Mouse (Mus musculus): ENCODE data around the gene Fth1. TPM values are rescaled to one million over a fixed set of nuclear protein-coding genes. Genes with fewer than 3 reads are reported as not detected.

Fth1 gene
- total and polyA plus RNA-seq, 3 experiments: 3,718 to 39,639 (median 3,915) TPM

- DNase-seq: peak; percentile 83
Measured at GRCm38 (mm10) chr19:9991304-9991703, 10.9 kb downstream of the Fth1 start.

- DNase-seq: no peak
Measured at GRCm38 (mm10) chr19:9992011-9992958, 11.9 kb downstream of the Fth1 start.

- DNase-seq: peak; percentile 87
Measured at GRCm38 (mm10) chr19:9993036-9993656, 12.7 kb downstream of the Fth1 start.

- no peak for DNase-seq
Measured at GRCm38 (mm10) chr19:9997204-9998062, 17.0 kb downstream of the Fth1 start.

GRCm38 (mm10) chr19:9998063-9998416 is 17.6 kb downstream of the Fth1 start:
- no peak for DNase-seq

GRCm38 (mm10) chr19:9998736-9999486 is 18.5 kb downstream of the Fth1 start:
- DNase-seq: no peak

GRCm38 (mm10) chr19:10000330-10000729 is 19.9 kb downstream of the Fth1 start:
- DNase-seq: peak; percentile 42

- no peak for DNase-seq
Measured at GRCm38 (mm10) chr19:10001206-10001969, 21.0 kb downstream of the Fth1 start, which contains the start of the genes Best1 and Rab3il1. Gene Best1 (minus strand): TSS chr19:10001633. Gene Rab3il1 (plus strand): TSS chr19:10001669.

- no peak for DNase-seq
Measured at GRCm38 (mm10) chr19:10003696-10004095, 23.3 kb downstream of the Fth1 start.

- no peak for DNase-seq
Measured at GRCm38 (mm10) chr19:10011408-10011807, 31.0 kb downstream of the Fth1 start.

GRCm38 (mm10) chr19:10012827-10013278 is 32.5 kb downstream of the Fth1 start:
- no peak for DNase-seq

GRCm38 (mm10) chr19:10013348-10013747 is 33.0 kb downstream of the Fth1 start:
- DNase-seq: no peak

- DNase-seq: no peak
Measured at GRCm38 (mm10) chr19:10013913-10014312, 33.5 kb downstream of the Fth1 start.

- no peak for DNase-seq
Measured at GRCm38 (mm10) chr19:10014824-10015223, 34.4 kb downstream of the Fth1 start.

- DNase-seq: no peak
Measured at GRCm38 (mm10) chr19:10015442-10015841, 35.0 kb downstream of the Fth1 start.

GRCm38 (mm10) chr19:10016151-10016550 is 35.8 kb downstream of the Fth1 start:
- DNase-seq: no peak

- peak; percentile 97 for DNase-seq
Measured at GRCm38 (mm10) chr19:10017637-10018526, 37.5 kb downstream of the Fth1 start.

- no peak for DNase-seq
Measured at GRCm38 (mm10) chr19:10018527-10018818, 38.1 kb downstream of the Fth1 start.

- no peak for DNase-seq
Measured at GRCm38 (mm10) chr19:10019214-10019760, 38.9 kb downstream of the Fth1 start.

All from adrenal gland, adult 2 months (tissue).